Mouse (Mus musculus): ENCODE results near the gene Tpm4.

DNA sequence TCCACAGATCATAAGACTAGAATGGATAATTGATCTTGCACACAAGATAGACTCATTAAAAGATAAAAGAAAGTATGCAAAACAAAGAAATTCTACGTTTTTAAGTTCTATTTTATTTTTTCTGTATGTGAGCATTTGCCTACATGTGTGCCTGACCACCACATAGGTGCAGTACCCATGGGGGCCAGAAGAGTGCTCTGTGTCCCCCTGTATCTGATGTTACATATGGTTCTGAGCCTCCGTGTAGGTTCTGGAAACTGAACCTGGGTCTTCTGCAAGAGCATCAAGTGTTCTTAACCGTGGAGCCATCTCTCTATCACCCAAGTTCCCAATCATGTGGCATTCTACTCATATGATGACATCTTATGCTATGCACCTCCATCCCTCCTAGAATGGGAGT is 22.3 kb upstream of the Tpm4 start:
- TF ChIP-seq CTCF (IDR thresholded peaks at IDR 0.05; ENCODE audit: borderline replicate concordance, extremely low read depth, insufficient read depth, insufficient read length) (no peak; the same call in 1 of the 2 replicates), POLR2A (IDR thresholded peaks at IDR 0.05; ENCODE audit: borderline replicate concordance, extremely low read depth, insufficient read depth, insufficient read length, poor library complexity, severe bottlenecking) (no peak)
